Mouse (Mus musculus): ENCODE results near the gene Gm21454.
"Not testable (repeated sequence)": the region's sequence is repeated elsewhere in the genome, so short reads cannot be mapped to it uniquely, and the experiment has no call there.

The Gm21454 gene

DNA sequence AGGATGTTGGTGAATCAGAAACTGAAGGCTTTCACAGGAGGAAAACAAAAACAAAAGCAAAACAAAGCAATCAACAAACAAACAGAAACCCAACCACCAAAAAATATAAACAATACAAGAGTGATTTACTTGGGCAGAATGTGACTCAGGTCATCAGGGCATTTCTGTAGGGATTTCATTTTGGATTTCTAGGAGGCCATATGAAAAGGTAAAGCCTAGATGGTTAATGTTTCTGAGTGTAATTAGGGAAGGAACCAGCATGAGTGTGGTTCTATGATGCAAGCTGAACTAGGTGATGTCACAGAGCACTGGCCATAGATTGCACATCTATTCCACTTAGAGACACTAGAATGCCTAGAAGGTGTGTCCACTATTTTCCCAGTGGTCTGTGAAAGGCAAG, at the start of gene Gm21454, which contains the start of gene Gm21440:
TSS of gene Gm21454 (plus strand) at position 352 of the 400 bp plus-strand sequence.
TSS of gene Gm21440 (plus strand) at position 301 of the 400 bp plus-strand sequence.
- not testable (repeated sequence) for H3K36me3 ChIP-seq (ENCODE audit: insufficient read depth, low read length); H3K4me3 ChIP-seq (replicated peaks; ENCODE audit: low read length); H3K4me1 ChIP-seq (replicated peaks; ENCODE audit: low read depth, low read length); H3K9me3 ChIP-seq (ENCODE audit: low read length); H3K27me3 ChIP-seq (ENCODE audit: insufficient read depth, low read length)

DNA sequence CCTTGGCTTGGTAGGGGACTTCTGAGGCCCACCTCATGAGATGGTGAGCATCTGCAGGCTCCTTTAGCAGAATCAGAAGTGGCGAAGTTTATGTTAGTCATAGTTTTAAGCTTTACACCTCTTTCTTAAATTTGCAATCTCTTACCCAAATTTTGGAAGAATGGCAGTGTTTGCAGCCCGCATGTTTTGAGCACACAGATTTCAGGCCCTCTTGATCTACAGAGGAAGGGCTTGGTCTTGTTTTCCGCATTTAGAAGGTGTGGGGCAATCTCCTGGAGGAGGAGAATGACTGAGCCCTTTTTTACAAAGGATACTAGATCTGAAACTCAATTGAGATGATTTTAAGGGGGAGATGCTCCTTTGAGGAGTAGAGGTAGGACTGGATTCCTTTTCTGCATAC, 28.4 kb upstream of the Gm21454 start, which contains the start of gene Gm21828:
TSS of gene Gm21828 (minus strand) at position 101 of the 400 bp plus-strand sequence.
- not testable (repeated sequence) for H3K4me3 ChIP-seq (replicated peaks; ENCODE audit: low read length); H3K27me3 ChIP-seq (ENCODE audit: insufficient read depth, low read length); H3K36me3 ChIP-seq (ENCODE audit: insufficient read depth, low read length); H3K9me3 ChIP-seq (ENCODE audit: low read length); H3K4me1 ChIP-seq (replicated peaks; ENCODE audit: low read depth, low read length)

DNA sequence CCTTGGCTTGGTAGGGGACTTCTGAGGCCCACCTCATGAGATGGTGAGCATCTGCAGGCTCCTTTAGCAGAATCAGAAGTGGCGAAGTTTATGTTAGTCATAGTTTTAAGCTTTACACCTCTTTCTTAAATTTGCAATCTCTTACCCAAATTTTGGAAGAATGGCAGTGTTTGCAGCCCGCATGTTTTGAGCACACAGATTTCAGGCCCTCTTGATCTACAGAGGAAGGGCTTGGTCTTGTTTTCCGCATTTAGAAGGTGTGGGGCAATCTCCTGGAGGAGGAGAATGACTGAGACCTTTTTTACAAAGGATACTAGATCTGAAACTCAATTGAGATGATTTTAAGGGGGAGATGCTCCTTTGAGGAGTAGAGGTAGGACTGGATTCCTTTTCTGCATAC, 96.7 kb downstream of the Gm21454 start, which contains the start of gene Gm21725:
TSS of gene Gm21725 (minus strand) at position 101 of the 400 bp plus-strand sequence.
- not testable (repeated sequence) for H3K4me3 ChIP-seq (replicated peaks; ENCODE audit: low read length); H3K36me3 ChIP-seq (ENCODE audit: insufficient read depth, low read length); H3K9me3 ChIP-seq (ENCODE audit: low read length); H3K4me1 ChIP-seq (replicated peaks; ENCODE audit: low read depth, low read length); H3K27me3 ChIP-seq (ENCODE audit: insufficient read depth, low read length)

Measured in E14TG2a.4 (cell line).